Mouse (Mus musculus) thymus, postnatal 4 days (tissue): Measurements from ENCODE around the gene Cdhr3.
A peak's percentile ranks its signal among the peaks of the same experiment; 100 is the strongest.

ENCODE experiments used
- DNase-seq: peaks from one replicate; pipeline ENCODE4 v3.0.0; 2021

The Cdhr3 gene

GRCm38 (mm10) chr12:32998766-32999165, 93.9 kb downstream of the Cdhr3 start:
- no peak for DNase-seq

- no peak for DNase-seq
These were observed 97.4 kb downstream of the Cdhr3 start for GRCm38 (mm10) chr12:32995081-32995834.

GRCm38 (mm10) chr12:32994081-32994480, 98.6 kb downstream of the Cdhr3 start:
- DNase-seq, result no peak

- peak; percentile 50 for DNase-seq
These were observed 102.9 kb downstream of the Cdhr3 start for GRCm38 (mm10) chr12:32989731-32990130.

- DNase-seq, result no peak
These were observed 106.4 kb downstream of the Cdhr3 start for GRCm38 (mm10) chr12:32986284-32986683.
